Mouse (Mus musculus): Measurements from ENCODE around the gene Gm15557. TPM values are rescaled to one million over a fixed set of nuclear protein-coding genes. Genes with fewer than 3 reads are reported as not detected.
A peak's percentile ranks its signal among the peaks of the same experiment; 100 is the strongest.

Gene Gm15557
- polyA plus RNA-seq, 1 experiment, result 0.13 TPM

- H3K27me3 ChIP-seq (ENCODE audit: control insufficient read depth, insufficient read depth, insufficient read length), result no peaks in the 10 kb centered on the region
- no peak overlapping the region for H3ac ChIP-seq (ENCODE audit: control insufficient read depth, insufficient read length)
- H3K36me3 ChIP-seq (ENCODE audit: control insufficient read depth, insufficient read depth), result peaks cover 26% of the 10 kb centered on the region
- TF ChIP-seq SRF (IDR thresholded peaks at IDR 0.05; ENCODE audit: control insufficient read depth, insufficient read length, low read depth), result no peak
- no peak for TF ChIP-seq MAX (IDR thresholded peaks at IDR 0.05; ENCODE audit: low read depth)
- peak; percentile 31 for TF ChIP-seq POLR2AphosphoS2 (IDR thresholded peaks at IDR 0.05; ENCODE audit: insufficient read length, low read depth)
- no peak for TF ChIP-seq MYOG (IDR thresholded peaks at IDR 0.05; ENCODE audit: control insufficient read depth in 1 of 3, insufficient read depth in 1 of 3, insufficient read length in 2 of 3, low read depth in 2 of 3)
- TF ChIP-seq USF1 (IDR thresholded peaks at IDR 0.05; ENCODE audit: low read depth), result no peak
- TF ChIP-seq POLR2A (IDR thresholded peaks at IDR 0.05; ENCODE audit: insufficient read length, low read depth), result peak; percentile 55
- TF ChIP-seq CEBPB (IDR thresholded peaks at IDR 0.05; ENCODE audit: insufficient read depth, poor library complexity, severe bottlenecking), result no peak
- peak overlapping the region; percentile 89 for H3K4me2 ChIP-seq (ENCODE audit: low read depth)
- H3K79me2 ChIP-seq (ENCODE audit: control insufficient read depth, insufficient read depth), result peaks cover 3% of the 10 kb centered on the region
- H3K4me3 ChIP-seq, result peak overlapping the region; percentile 9
Measured at GRCm38 (mm10) chr2:155979328-155979991, 38.9 kb downstream of the Gm15557 start.

GRCm38 (mm10) chr2:155985776-155986175 is 45.2 kb downstream of the Gm15557 start:
- H3ac ChIP-seq (ENCODE audit: control insufficient read depth, insufficient read length), result no peak overlapping the region
- no peaks in the 10 kb centered on the region for H3K79me2 ChIP-seq (ENCODE audit: control insufficient read depth, insufficient read depth)
- H3K4me2 ChIP-seq (ENCODE audit: low read depth), result no peak overlapping the region
- TF ChIP-seq TCF3 (IDR thresholded peaks at IDR 0.05; ENCODE audit: insufficient read length, low read depth) (no peak), MYOG (IDR thresholded peaks at IDR 0.05; ENCODE audit: control insufficient read depth in 1 of 3, insufficient read depth in 1 of 3, insufficient read length in 2 of 3, low read depth in 2 of 3) (no peak), USF1 (IDR thresholded peaks at IDR 0.05; ENCODE audit: low read depth) (no peak), POLR2AphosphoS2 (IDR thresholded peaks at IDR 0.05; ENCODE audit: insufficient read length, low read depth) (no peak), MYOD1 (IDR thresholded peaks at IDR 0.05; ENCODE audit: control insufficient read depth in 1 of 3, insufficient read length in 2 of 3, low read depth in 2 of 3) (no peak), POLR2A (IDR thresholded peaks at IDR 0.05; ENCODE audit: insufficient read length, low read depth) (no peak), TCF12 (IDR thresholded peaks at IDR 0.05; ENCODE audit: insufficient read depth, poor library complexity, severe bottlenecking) (no peak), SRF (IDR thresholded peaks at IDR 0.05; ENCODE audit: control insufficient read depth, insufficient read length, low read depth) (no peak), MAX (IDR thresholded peaks at IDR 0.05; ENCODE audit: low read depth) (no peak), REST (IDR thresholded peaks at IDR 0.05; ENCODE audit: insufficient read depth, insufficient read length) (no peak), CEBPB (IDR thresholded peaks at IDR 0.05; ENCODE audit: insufficient read depth, poor library complexity, severe bottlenecking) (no peak), E2F4 (IDR thresholded peaks at IDR 0.05; ENCODE audit: insufficient read depth) (no peak)
- H3K36me3 ChIP-seq (ENCODE audit: control insufficient read depth, insufficient read depth), result peaks cover 13% of the 10 kb centered on the region
- no peaks in the 10 kb centered on the region for H3K27me3 ChIP-seq (ENCODE audit: control insufficient read depth, insufficient read depth, insufficient read length)
- H3K4me3 ChIP-seq, result no peak overlapping the region

- no peak for TF ChIP-seq POLR2AphosphoS2 (IDR thresholded peaks at IDR 0.05; ENCODE audit: insufficient read length, low read depth)
- TF ChIP-seq REST (IDR thresholded peaks at IDR 0.05; ENCODE audit: insufficient read depth, insufficient read length), result no peak
- no peak for TF ChIP-seq USF1 (IDR thresholded peaks at IDR 0.05; ENCODE audit: low read depth)
- TF ChIP-seq SRF (IDR thresholded peaks at IDR 0.05; ENCODE audit: control insufficient read depth, insufficient read length, low read depth), result no peak
- no peak for TF ChIP-seq CEBPB (IDR thresholded peaks at IDR 0.05; ENCODE audit: insufficient read depth, poor library complexity, severe bottlenecking)
- no peak for TF ChIP-seq MYOG (IDR thresholded peaks at IDR 0.05; ENCODE audit: control insufficient read depth in 1 of 3, insufficient read depth in 1 of 3, insufficient read length in 2 of 3, low read depth in 2 of 3)
- TF ChIP-seq MAX (IDR thresholded peaks at IDR 0.05; ENCODE audit: low read depth), result no peak
- TF ChIP-seq TCF12 (IDR thresholded peaks at IDR 0.05; ENCODE audit: insufficient read depth, poor library complexity, severe bottlenecking), result no peak
- no peak for TF ChIP-seq POLR2A (IDR thresholded peaks at IDR 0.05; ENCODE audit: insufficient read length, low read depth)
- no peak for TF ChIP-seq TCF3 (IDR thresholded peaks at IDR 0.05; ENCODE audit: insufficient read length, low read depth)
- no peak for TF ChIP-seq E2F4 (IDR thresholded peaks at IDR 0.05; ENCODE audit: insufficient read depth)
- TF ChIP-seq MYOD1 (IDR thresholded peaks at IDR 0.05; ENCODE audit: control insufficient read depth in 1 of 3, insufficient read length in 2 of 3, low read depth in 2 of 3), result no peak
- Histone ChIP-seq H3K4me3 (no peak overlapping the region), H3ac (ENCODE audit: control insufficient read depth, insufficient read length) (no peak overlapping the region), H3K4me2 (ENCODE audit: low read depth) (no peak overlapping the region), H3K36me3 (ENCODE audit: control insufficient read depth, insufficient read depth) (peaks cover 3% of the 10 kb centered on the region), H3K79me2 (ENCODE audit: control insufficient read depth, insufficient read depth) (no peaks in the 10 kb centered on the region), H3K27me3 (ENCODE audit: control insufficient read depth, insufficient read depth, insufficient read length) (no peaks in the 10 kb centered on the region)
Measured at GRCm38 (mm10) chr2:155987131-155987530, 46.6 kb downstream of the Gm15557 start.

- Histone ChIP-seq H3K27me3 (ENCODE audit: control insufficient read depth, insufficient read depth, insufficient read length) (no peaks in the 10 kb centered on the region), H3K4me2 (ENCODE audit: low read depth) (no peak overlapping the region), H3K79me2 (ENCODE audit: control insufficient read depth, insufficient read depth) (no peaks in the 10 kb centered on the region), H3K4me3 (no peak overlapping the region), H3K36me3 (ENCODE audit: control insufficient read depth, insufficient read depth) (no peaks in the 10 kb centered on the region), H3ac (ENCODE audit: control insufficient read depth, insufficient read length) (no peak overlapping the region)
- TF ChIP-seq TCF3 (IDR thresholded peaks at IDR 0.05; ENCODE audit: insufficient read length, low read depth), result no peak
- no peak for TF ChIP-seq CEBPB (IDR thresholded peaks at IDR 0.05; ENCODE audit: insufficient read depth, poor library complexity, severe bottlenecking)
- TF ChIP-seq POLR2A (IDR thresholded peaks at IDR 0.05; ENCODE audit: insufficient read length, low read depth), result no peak
- no peak for TF ChIP-seq POLR2AphosphoS2 (IDR thresholded peaks at IDR 0.05; ENCODE audit: insufficient read length, low read depth)
- no peak for TF ChIP-seq MYOG (IDR thresholded peaks at IDR 0.05; ENCODE audit: control insufficient read depth in 1 of 3, insufficient read depth in 1 of 3, insufficient read length in 2 of 3, low read depth in 2 of 3)
- no peak for TF ChIP-seq REST (IDR thresholded peaks at IDR 0.05; ENCODE audit: insufficient read depth, insufficient read length)
- TF ChIP-seq USF1 (IDR thresholded peaks at IDR 0.05; ENCODE audit: low read depth), result no peak
- TF ChIP-seq MAX (IDR thresholded peaks at IDR 0.05; ENCODE audit: low read depth), result no peak
- TF ChIP-seq TCF12 (IDR thresholded peaks at IDR 0.05; ENCODE audit: insufficient read depth, poor library complexity, severe bottlenecking), result no peak
- no peak for TF ChIP-seq SRF (IDR thresholded peaks at IDR 0.05; ENCODE audit: control insufficient read depth, insufficient read length, low read depth)
- TF ChIP-seq E2F4 (IDR thresholded peaks at IDR 0.05; ENCODE audit: insufficient read depth), result no peak
- TF ChIP-seq MYOD1 (IDR thresholded peaks at IDR 0.05; ENCODE audit: control insufficient read depth in 1 of 3, insufficient read length in 2 of 3, low read depth in 2 of 3), result no peak
Measured at GRCm38 (mm10) chr2:155989085-155989484, 48.6 kb downstream of the Gm15557 start.
